Mouse (Mus musculus) CH12.LX (cell line): ENCODE results near the gene Lypd6b.

Experiments
- CHD1 ChIP-seq: IDR thresholded peaks from 2 replicates; pipeline ENCODE4 v1.6.1; 2012; ENCODE audit warnings: low read depth, low read length, improper control_type of control experiment, inconsistent platforms
- CTCF ChIP-seq, 2 experiments: IDR thresholded peaks in 1 of 2; conservative IDR thresholded peaks in 1 of 2; 2 replicates each; pipeline ENCODE4 v1.5.1; 2011 to 2012; ENCODE audit warnings: low read depth in 2 of 2, low read length in 2 of 2, improper control_type of control experiment in 1 of 2, inconsistent platforms in 1 of 2, mild to moderate bottlenecking in 1 of 2, moderate library complexity in 1 of 2
- POLR2A ChIP-seq: IDR thresholded peaks from 2 replicates; pipeline ENCODE4 v1.6.1; 2011; ENCODE audit warnings: low read depth, mild to moderate bottlenecking, improper control_type of control experiment, low read length
- RAD21 ChIP-seq: IDR thresholded peaks from 2 replicates; pipeline ENCODE4 v1.6.1; 2011; ENCODE audit warnings: low read depth, mild to moderate bottlenecking, low read length, improper control_type of control experiment, moderate library complexity
- TCF12 ChIP-seq: IDR thresholded peaks from 2 replicates; pipeline ENCODE4 v1.6.1; 2014; ENCODE audit warnings: low read depth, mild to moderate bottlenecking, inconsistent platforms, low read length, improper control_type of control experiment
- USF2 ChIP-seq: conservative IDR thresholded peaks from 2 replicates; pipeline ENCODE4 v1.6.1; 2011; ENCODE audit warnings: low read depth, low read length, improper control_type of control experiment
- ZC3H11A ChIP-seq: IDR thresholded peaks from 2 replicates; pipeline ENCODE4 v1.6.1; 2012; ENCODE audit warnings: low read depth, mild to moderate bottlenecking, inconsistent platforms, low read length, improper control_type of control experiment

- TF ChIP-seq CTCF (conservative IDR thresholded peaks at IDR 0.05 in 1 of 2, IDR thresholded peaks at IDR 0.05 in 1 of 2; ENCODE audit: low read depth in 2 of 2, low read length in 2 of 2) (no peak), TCF12 (no peak), ZC3H11A (no peak), POLR2A (no peak), USF2 (no peak), RAD21 (no peak), CHD1 (no peak)
Observed at GRCm38 (mm10) chr2:49860969-49861592, 73.6 kb downstream of the Lypd6b start.
